Mouse (Mus musculus) brain, adult 2 months (tissue): Measurements from ENCODE around the gene Nav2.

Experiments used
- DNase-seq: peaks from one replicate; pipeline ENCODE4 v3.0.0; 2011; ENCODE audit warnings: low read depth, low spot score

The Nav2 gene

DNA sequence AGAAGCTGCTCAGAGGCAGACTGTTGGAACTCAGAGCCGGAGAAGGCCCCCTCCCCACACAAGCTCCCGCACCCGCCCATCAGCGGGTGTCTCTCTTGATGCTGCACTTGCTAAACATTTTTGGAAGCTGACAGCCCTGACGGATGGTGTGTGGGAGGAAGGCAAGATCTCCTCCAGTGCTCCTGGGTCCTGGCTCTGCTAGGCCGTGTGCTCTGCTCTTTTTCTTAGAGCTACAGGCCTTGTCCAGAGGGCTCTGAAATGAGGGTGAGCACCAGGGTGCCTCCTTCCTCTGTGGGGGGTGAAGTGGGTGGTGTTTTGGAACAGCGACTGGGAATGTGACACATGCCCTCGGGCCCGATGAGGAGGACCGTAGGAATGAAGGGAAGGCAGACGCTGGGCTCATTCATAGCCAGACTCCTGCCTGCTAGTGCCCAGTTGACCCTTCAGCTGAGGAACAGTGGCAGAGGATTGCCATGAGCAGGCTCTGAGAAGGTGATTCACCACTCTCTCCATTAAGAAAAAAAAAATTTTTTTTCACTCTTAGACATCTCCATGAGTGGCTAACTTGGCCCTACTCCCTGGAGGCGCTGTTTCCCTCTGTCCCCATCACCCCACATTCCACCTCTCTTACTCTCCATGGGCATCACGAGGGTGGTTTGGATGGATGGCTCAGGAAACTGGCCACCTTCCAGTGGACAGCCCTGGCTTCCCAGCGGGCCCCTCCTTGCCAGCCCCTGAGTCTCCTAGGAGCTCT is 340.0 kb downstream of the Nav2 start:
- DNase-seq = peak; percentile 94

DNA sequence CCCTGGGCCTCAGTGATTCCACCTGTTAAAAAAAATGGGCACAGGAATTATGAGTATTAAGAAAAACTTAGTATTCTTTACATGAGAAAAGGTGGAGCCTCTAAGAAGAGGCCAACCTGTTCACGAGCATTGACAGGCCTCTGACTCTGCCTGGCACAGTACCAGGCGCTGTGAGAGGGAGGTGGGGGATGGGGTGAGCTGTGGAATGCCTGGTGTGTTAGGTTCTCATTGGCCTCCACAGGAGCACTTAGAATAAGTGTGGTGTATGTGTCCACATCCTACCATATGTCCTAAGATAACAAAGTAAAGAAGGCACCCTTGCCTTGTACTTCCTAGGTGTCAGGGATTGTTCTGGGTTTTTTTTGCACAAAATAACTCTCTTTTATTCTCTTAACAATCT is 340.9 kb downstream of the Nav2 start:
- DNase-seq = peak; percentile 50

DNA sequence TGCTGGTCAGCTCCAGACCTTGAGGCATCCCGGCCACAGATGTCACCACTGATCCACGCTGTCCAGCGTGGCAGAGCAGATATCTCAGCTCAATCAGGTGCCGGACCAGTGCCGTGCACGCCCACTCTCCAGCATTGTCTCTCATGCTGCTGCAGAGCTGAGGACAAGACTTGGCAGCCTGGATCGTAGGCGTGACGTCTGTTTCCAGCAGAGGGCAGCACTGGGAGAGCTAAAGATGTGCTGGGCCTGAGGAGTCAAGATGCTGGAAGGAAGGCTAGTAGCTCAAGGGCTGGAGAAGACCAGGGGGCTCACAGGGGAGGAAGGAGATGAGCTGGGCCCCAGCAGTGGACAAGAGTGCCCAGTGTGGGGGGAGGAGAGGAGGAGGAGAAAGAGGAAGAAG is 341.5 kb downstream of the Nav2 start:
- DNase-seq = peak; percentile 96

DNA sequence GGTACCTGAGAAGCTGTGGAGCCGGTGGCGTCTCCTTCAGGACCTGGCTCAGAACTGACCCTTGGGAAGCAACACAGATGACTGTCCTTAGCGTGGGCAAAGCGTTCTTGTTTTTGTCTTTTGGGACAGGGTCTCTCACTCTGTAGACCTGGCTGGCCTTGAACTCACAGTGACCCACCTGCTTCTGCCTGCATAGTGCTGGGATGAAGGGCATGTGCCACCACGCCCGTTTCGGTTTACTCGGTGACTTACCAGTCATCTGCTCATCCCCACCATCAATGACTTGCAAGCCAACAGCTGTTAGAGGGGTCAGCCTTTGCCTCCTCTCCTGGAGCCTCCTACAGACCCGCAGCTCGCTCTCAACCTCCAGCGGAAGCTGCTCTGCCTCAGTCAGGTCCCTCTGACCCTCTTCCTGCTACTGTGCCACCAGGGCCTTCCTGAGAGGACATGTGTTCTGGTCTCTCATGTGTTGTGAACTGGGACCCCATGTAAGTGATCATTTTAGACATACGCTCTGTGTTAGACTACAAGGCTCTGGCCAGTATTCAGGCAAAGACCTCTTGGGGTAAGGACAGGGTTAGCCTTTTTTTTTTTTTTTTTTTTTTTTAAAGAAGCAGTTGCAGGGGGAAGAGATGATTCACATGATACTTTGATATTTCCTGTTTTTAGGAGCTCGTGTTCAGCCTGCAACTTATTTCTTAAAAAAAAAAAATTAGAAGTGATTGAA is 342.2 kb downstream of the Nav2 start:
- no peak for DNase-seq

DNA sequence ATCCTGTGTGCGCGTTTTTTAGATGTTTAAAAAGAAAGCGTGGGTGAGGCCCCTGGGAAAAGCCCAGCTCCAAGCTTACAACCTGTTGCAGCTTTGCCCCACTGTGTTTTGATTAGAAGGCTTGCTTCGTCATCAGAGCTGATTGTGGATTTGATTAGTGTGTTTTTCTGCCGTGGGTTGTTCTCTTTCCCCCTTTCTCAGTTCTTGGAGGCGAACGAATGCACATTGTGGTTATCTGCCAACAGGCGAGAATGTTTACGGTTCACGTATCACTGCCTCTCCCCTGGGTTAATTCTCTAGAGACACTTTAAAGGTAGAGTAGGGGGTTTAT is 342.8 kb downstream of the Nav2 start:
- DNase-seq = peak; percentile 46

DNA sequence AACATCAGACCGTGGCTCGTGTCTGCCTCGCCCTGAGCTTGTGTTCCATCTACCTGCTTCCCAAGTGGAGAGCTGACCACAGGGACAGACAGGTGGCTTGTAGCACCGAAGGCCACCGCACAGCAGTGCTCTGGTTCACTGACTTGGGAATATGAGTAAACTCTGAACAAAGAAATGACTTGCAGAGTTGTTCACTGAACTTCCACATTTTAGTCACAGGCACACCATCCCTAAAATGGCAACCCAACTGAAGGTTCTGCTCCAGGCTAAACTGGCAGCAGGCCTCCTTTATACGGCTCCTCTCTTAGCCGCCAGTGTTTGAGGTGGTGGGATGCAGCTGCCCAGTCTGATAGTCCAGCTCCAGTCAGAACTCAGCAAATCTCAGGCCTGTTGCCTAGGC is 343.9 kb downstream of the Nav2 start:
- DNase-seq = no peak

DNA sequence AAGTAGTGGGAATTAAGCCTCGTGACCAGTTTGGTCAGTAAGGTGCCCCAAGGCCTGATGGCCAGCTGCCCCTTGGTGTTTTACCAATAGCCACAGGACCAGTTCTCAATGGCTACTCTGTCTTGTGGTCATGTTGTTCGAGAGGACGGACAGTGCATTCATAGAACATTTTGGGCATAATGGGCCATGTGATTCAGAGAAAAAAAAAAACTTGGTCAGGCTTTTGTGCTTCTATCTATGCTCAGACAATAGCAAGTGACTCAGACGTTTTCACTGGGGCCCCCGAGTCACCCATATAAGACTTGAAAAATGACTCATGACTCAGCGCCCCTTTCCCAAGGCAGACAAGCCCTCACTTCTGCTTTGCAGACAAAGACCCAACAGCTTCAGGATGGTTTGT is 344.4 kb downstream of the Nav2 start:
- DNase-seq = peak; percentile 76

DNA sequence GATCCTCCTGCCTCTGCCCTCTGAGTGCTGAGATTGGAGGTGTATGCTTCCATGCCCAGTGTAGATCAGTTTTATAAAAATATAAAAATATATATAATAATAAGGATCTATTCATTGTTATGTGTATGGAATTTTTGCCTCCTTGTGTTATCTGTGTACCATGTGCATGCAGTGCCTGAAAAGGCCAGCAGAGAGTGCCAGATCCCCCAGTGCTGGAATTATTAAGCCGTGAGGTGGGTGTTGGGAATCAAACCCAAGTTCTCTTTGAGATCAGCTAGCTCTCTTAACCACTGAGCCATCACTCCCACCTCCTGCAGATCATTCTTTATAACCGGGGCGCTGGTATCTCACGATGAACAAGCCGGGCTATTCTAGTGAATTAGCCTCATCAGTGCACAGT is 346.5 kb downstream of the Nav2 start:
- DNase-seq = no peak

DNA sequence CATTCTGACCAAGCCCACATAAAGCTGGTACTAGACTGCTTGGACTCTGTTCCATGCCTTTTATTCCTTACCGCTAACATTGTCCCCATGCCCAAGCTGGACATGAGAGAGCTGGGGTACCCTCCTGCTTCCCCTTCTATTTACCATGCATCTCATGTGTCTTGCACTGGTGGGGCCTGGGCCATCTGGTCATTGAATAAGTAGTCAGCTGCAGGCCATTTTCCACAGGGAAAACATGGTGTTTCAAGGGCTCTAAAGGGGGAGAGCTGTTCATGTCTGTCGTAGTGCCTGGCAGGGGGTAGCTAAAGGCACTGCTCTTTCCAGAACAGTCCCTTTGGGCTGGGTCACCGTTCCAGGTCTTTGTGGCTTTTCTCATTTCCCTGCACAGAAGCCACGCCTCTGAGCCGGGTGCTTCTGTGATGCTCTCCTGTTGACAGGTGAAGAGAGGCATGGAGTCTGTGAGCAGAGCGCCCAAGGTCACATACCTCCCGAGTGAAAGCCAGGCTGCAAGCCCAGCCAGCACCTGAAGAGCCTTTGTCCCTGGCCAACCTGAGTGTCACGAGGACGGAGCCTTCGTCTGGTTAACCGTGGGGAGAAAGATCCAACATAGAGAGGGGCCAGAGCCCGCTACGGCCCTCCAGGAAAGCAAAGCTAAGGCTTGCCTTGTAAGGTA is 348.9 kb downstream of the Nav2 start:
- DNase-seq = no peak

DNA sequence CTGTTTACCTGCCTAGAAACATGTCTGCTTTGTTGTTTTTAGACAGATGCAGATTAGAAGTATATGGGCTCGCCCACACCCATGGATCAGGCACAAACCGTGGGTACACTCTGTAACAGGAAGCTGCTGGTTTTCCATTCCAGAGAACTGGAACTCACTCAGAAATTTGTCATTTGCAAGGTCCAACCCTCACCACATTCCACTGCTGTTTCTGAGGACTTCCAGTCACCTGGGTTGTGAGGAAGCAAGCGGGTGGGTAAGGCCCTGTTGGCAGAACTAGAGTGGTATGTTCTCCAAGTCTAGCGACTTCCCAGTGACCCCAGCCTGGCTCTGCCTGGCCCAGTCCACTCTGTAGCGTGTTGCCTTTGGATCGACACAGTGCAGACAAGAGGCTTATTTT is 349.6 kb downstream of the Nav2 start:
- DNase-seq = peak; percentile 81

DNA sequence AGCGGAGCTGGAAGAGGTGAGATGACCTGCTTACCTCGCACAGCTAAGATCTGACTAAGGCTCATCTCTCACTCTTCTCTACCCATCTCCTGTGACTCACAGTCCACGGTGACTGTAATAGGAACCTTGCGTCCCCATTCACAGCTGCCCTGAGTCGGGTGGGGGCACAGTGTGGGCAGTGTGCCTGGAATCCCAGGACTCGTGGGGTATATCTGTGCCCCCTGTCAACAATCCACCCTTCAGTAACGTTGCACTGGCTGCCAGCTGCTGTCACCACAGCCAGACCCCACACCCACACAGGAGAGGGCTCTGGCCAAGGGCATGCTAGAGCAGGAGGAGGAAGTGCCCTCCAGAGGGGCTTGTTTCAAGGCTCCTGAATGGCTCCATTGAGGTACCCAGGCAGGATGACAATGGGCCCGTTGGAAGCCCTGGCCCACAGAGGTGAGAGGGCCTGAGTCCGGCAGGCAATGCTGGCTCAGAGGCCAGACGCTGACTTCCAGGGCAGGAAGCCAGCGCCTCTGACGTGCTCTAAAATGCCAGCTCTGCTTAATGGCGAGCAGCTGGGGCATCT is 353.5 kb downstream of the Nav2 start:
- DNase-seq = peak; percentile 80

DNA sequence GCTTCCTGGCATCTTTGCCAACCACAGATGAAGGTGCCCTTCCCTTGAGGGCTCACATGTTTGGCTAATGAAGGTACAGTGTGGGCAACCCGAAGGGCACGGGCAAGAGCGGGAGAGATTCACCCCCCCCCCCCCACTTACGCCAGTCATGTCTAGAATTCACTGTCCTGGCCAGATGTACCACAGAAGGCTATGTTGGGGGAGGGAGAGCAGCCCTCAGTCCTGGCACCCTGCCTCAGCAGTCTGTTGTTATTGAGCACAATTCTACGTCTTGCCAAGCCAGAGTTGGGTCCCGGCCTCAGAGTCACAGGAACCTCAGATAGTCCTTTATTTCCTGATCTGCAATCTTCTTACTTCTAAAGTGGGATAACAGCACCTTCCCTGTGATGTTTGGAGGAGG is 357.9 kb downstream of the Nav2 start:
- DNase-seq = peak; percentile 85

DNA sequence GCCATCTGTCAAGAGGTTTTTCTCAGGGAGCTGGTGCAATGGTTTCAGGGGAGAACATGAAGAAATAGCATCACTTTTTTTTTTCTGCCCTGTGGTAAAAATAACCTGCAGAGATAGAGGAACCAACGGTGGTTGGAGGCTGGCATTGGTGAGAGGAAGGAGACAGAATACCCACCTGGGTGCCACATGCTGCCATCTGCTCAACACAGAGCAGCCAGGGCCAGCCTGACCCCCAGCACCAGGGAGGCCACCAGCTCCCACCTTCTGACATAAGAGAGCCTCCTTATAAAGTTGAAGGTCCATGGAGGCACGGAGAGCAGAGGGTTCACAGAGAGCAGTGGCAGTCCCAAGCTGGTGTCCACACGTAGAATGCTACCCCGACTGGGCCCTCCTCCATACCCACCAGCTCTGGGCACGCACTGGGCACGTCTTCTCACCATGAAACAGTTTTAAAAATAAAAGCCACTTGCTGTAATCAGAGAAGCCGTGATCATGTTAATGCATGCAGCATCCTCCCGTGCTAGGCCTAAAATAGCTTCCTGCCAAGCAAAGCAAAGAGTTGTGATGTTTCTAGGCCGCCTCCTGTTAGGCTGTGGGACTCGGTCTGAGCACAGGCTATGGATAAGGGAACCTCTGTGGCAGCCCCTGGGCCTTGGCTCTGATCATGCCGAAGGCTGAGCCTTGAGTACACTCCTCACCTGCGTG is 359.3 kb downstream of the Nav2 start:
- peak; percentile 95 for DNase-seq

DNA sequence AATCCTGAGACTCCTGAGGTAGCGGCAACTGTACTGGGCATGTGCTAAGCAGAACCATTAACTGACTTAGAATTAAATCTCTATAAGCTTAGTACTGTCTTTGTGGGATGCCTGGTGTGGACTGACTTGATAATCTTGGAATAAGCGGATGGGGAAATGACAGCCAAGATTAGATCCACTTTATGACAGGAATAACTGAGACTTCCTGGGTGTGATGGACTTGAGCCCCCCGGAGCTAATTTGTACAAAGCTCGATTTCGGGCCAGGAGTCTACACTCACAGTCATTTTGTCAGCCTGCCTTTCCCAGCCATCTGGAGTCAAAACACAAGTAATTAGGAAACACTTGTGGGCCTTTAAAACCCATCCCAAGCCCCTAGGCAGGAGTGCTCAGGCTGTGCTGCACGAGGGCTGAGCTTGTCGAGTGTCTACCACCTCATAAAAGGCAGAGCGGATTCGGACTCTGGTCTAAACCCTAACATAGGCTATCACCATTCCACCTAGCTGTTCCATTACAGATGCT is 359.9 kb downstream of the Nav2 start:
- peak; percentile 62 for DNase-seq

DNA sequence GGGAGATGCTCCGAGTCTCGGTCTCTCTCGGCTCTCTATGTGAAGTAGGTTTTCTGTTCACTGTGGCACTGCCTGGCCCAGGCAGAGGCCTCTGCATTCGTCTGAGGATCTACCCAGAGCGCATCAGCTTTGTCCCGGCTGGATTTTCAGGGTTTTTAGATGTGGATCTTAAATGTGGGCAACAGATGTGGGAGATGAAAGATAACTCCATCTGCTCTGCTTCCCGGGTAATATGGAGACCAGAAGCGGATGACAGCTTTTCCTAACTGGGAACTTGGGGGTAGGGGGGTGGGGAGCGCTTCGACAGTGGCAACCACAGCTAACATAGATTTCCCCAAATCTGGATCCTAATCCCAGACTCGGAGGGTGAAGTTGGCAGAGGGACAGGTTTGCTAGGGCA is 362.3 kb downstream of the Nav2 start:
- DNase-seq = peak; percentile 73

DNA sequence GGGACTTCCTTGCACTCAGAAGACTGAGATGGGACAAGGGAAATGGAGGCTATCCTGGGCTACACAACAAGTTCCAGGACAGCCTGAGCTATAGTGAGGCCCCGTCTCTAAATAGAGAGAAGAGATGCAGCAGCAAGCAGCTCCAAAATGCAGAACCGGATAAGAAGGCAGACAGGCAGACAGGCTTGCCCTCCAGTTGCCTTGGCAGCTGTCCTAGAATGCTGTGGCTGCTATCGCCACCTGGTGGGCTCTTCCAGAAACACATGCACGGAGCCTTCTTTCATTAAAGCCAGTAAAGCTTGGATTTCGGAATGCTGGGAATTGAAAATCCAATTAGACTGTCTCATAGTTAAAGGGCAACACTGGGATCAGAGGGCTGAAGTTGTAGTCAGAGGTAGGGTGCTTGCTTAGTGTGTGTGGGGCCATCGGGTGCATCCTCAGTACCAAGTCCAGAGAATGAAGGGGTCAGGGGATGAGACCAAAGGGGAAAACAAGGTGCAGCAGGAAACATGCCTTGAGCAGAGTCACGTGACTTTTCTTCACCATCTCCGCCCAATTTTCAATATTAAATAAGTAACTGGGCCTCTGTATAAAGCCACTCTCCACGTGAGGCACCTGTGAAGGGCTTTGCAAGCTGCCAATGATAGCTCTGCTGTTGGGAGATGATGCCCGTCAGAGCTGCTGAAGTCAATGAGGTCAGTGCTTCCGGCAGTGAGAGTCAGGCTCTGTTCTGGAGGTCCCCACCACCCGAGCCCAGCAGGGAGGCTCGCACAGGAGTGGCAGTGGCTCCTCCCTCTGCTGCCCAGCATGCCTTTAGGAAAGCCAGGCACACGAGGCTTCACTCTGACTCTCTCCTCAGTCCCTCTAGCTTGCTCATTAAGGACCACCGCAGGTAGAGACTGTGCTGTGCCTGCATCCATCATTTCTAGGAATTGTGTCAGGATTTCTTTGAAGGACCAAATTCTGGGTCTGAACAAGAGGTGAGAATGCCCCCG is 364.2 kb downstream of the Nav2 start:
- peak; percentile 93 for DNase-seq

DNA sequence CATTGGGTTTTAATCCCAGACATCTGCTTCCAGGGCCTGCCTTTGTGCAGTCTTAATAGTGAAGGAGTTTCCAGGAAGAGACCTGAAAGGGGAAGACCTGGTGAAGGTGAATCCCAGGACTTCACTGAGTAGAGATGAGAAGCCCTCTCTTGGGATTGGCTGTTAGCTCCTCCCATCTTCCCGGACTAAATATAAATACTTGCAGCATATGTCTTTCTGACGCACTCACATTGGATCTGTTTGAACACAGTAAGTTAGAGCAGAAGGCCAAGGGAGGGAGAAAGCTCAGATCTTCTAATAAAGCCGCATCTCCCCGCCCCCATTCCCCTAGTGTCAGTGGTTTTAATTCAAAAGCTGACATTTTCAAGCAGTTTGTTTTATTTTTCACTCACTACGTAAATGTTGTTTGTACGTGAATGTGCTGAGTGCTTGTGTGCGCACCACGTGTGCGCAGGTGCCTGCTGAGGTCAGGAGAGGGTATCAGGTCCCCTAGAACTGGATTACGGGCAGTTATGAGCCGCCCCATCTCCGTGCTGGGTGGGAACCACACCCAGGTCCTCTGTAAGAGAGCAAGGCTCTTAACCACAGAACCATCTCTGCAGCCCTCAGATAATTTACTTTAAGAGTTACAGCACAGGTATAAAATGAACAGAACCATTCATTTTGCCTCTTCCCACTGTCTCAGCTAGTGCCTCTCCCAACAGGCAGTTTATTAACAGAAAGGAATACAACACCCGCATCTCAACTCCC is 365.6 kb downstream of the Nav2 start:
- DNase-seq = peak; percentile 72

DNA sequence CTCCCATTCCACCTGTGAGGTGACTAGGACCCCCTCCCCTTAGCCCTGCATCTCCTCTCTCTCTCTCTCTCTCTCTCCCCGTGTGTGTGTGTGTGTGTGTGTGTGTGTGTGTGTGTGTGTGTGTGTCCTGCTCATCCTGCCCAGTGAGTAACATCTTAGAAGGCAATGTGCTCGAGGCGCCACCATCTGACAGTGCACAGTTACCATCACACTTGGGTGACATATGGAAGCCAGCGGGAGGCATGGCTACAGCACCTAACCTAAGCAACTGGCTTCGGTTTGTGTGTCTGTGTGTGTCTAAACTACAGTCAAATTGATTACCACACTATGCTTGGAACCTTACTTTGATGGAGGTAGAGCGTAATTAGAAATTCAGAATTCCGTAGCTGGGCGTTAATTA is 366.2 kb downstream of the Nav2 start:
- DNase-seq = peak; percentile 93

DNA sequence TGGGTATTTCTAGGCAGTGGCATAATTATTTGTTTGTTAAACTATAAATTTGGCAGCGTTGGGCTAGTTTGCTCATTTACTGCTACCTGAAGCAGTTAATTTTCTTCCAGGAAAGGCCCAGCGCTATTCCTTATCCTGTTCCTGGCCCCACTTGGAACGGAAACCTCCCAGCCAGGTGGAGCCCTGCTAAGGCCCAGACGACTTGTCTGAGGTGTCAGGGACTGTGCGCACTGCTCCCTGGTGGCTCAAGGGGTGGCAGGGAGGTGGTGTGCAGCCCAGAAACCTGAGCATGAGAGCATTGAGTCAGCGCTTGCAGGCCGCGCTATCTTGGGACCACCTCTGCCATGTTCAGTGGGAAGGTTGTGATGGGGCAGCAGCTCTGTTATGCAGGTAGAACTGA is 367.6 kb downstream of the Nav2 start:
- no peak for DNase-seq

DNA sequence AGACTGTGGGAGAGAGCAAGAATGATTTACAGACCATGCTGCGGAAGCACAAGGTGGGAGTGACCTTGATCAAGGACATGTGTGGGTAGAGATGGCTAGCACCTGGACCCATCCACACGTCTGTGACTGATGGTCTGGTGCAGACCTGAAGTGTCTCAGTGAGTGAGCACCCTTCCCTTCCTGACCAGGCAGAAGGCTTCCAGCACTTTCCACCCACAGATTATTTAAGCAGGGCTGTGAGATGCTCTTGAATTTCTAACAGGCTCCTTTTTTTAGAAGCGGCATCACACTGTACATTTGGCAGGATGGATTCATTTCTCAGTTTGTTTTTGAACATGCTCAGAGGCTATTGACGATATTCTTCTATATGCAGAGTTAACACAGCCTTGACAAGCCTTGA is 369.2 kb downstream of the Nav2 start:
- peak; percentile 88 for DNase-seq
